Mouse (Mus musculus) gastrocnemius, adult 8-10 months (tissue): ENCODE measurements around the gene Zfp949. TPM values are rescaled to one million over a fixed set of nuclear protein-coding genes. Genes with fewer than 3 reads are reported as not detected.

Experiments
- DNase-seq, 2 experiments: peaks; one replicate each; pipeline ENCODE4 v3.0.0; 2022; ENCODE audit warnings: low spot score in 2 of 2
- total RNA-seq, 4 experiments: library from RNA; stranded (reverse); gene quantifications; 2 replicates each; pipeline ENCODE4 v1.2.4; 2022

Zfp949 gene
- 10 to 100 TPM; 11.8 to 13.6 (median 12.7) TPM for total RNA-seq

GRCm38 (mm10) chr9:88547851-88548613, at the start of gene Zfp949:
Gene Zfp949 (plus strand): TSS chr9:88548020.
- DNase-seq, result peak; percentile 39 to 48

GRCm38 (mm10) chr9:88500112-88500511, 47.7 kb upstream of the Zfp949 start:
- DNase-seq, result no peak

- no peak for DNase-seq
Measured at GRCm38 (mm10) chr9:88501846-88502245, 46.0 kb upstream of the Zfp949 start.

GRCm38 (mm10) chr9:88515546-88515945, 32.3 kb upstream of the Zfp949 start:
- DNase-seq, result no peak

- no peak for DNase-seq
Measured at GRCm38 (mm10) chr9:88516361-88516995, 31.3 kb upstream of the Zfp949 start.

GRCm38 (mm10) chr9:88519390-88520121, 28.3 kb upstream of the Zfp949 start:
- DNase-seq, result no peak

GRCm38 (mm10) chr9:88520122-88520848, 27.5 kb upstream of the Zfp949 start:
- no peak for DNase-seq

GRCm38 (mm10) chr9:88520849-88521483, 26.9 kb upstream of the Zfp949 start:
- no peak for DNase-seq

- DNase-seq, result no peak
Measured at GRCm38 (mm10) chr9:88521961-88522568, 25.8 kb upstream of the Zfp949 start.

- peak; percentile 93 to 95 for DNase-seq
Measured at GRCm38 (mm10) chr9:88522569-88523334, 25.1 kb upstream of the Zfp949 start.

GRCm38 (mm10) chr9:88523335-88523668, 24.5 kb upstream of the Zfp949 start:
- no peak for DNase-seq

- no peak for DNase-seq
Measured at GRCm38 (mm10) chr9:88524367-88524766, 23.5 kb upstream of the Zfp949 start.

- DNase-seq, result no peak
Measured at GRCm38 (mm10) chr9:88524796-88525195, 23.0 kb upstream of the Zfp949 start.

- DNase-seq, result no peak
Measured at GRCm38 (mm10) chr9:88525341-88525740, 22.5 kb upstream of the Zfp949 start.

GRCm38 (mm10) chr9:88527956-88528355, 19.9 kb upstream of the Zfp949 start:
- peak; percentile 10 to 11 for DNase-seq

- DNase-seq, result no peak
Measured at GRCm38 (mm10) chr9:88528736-88529135, 19.1 kb upstream of the Zfp949 start.

GRCm38 (mm10) chr9:88529571-88529970, 18.2 kb upstream of the Zfp949 start:
- DNase-seq, result no peak

- DNase-seq, result no peak
Measured at GRCm38 (mm10) chr9:88529979-88530580, 17.7 kb upstream of the Zfp949 start.

- no peak for DNase-seq
Measured at GRCm38 (mm10) chr9:88534093-88534492, 13.7 kb upstream of the Zfp949 start.
